Mouse (Mus musculus) midbrain, embryonic 14.5 days (tissue): ENCODE results near the gene Hebp1. TPM values are rescaled to one million over a fixed set of nuclear protein-coding genes. Genes with fewer than 3 reads are reported as not detected.

Experiments
- ATAC-seq: fragments of 200-750 bp; cut with Nextera tagmentation; 2 replicates; pipeline ENCODE4 v1.8.0; 2017; ENCODE audit warnings: moderate number of reproducible peaks, moderate library complexity; ENCODE audit not compliant: low FRiP score, low TSS enrichment
- DNase-seq: peaks from one replicate; pipeline ENCODE4 v3.0.0-alpha.2; 2015
- H3K27ac ChIP-seq: fragments of 300-500 bp; sonication (generic); replicated peaks from 2 replicates; pipeline ENCODE4 v1.5.1; 2014; ENCODE audit warnings: mild to moderate bottlenecking, low read depth, low read length, moderate library complexity
- H3K27me3 ChIP-seq: fragments of 300-500 bp; sonication (generic); 2 replicates; pipeline ENCODE4 v1.6.1; 2014; ENCODE audit warnings: low read length, control low read depth, mixed read lengths; ENCODE audit not compliant: control insufficient read depth, insufficient read depth
- H3K36me3 ChIP-seq: fragments of 300-500 bp; sonication (generic); 2 replicates; pipeline ENCODE4 v1.6.1; 2014; ENCODE audit warnings: low read length, control low read depth; ENCODE audit not compliant: control insufficient read depth, insufficient read depth
- H3K4me1 ChIP-seq: fragments of 300-500 bp; sonication (generic); 2 replicates; pipeline ENCODE4 v1.6.1; 2014; ENCODE audit warnings: mild to moderate bottlenecking, antibody characterized with exemption, low read length, control low read depth; ENCODE audit not compliant: control insufficient read depth, insufficient read depth
- H3K4me2 ChIP-seq: fragments of 300-500 bp; sonication (generic); 2 replicates; pipeline ENCODE4 v1.6.1; 2014; ENCODE audit warnings: mild to moderate bottlenecking, low read length, moderate library complexity
- H3K4me3 ChIP-seq: fragments of 300-500 bp; sonication (generic); replicated peaks from 2 replicates; pipeline ENCODE4 v1.5.1; 2014; ENCODE audit warnings: low read depth, low read length
- H3K9ac ChIP-seq: fragments of 300-500 bp; sonication (generic); replicated peaks from 2 replicates; pipeline ENCODE4 v1.6.1; 2014; ENCODE audit warnings: mild to moderate bottlenecking, low read length, moderate library complexity
- H3K9me3 ChIP-seq: fragments of 300-500 bp; sonication (generic); 2 replicates; pipeline ENCODE4 v1.6.1; 2016; ENCODE audit warnings: low read length, control low read depth, mixed read lengths; ENCODE audit not compliant: control insufficient read depth
- WGBS: fragments of 180-500 bp; shearing (Covaris S2); extraction: QIAGEN DNeasy Blood & Tissue Kit; methylation state at CpG from one replicate; pipeline ENCODE4 v1.1.7; 2014; 5-methylcytosine and 5-hydroxymethylcytosine counted together
- polyA plus RNA-seq: library from polyadenylated mRNA; unstranded; fragments of >200 nt; fragmentation: Nextera tagmentation; extraction: Ambion mirVana; gene quantifications from 2 replicates; pipeline ENCODE4 v1.2.1, GENCODE M21; 2014

Gene Hebp1
- polyA plus RNA-seq, 1 experiment from 2014 or later, result 3.5 TPM

- ATAC-seq (no peak), DNase-seq (no peak)
- Histone ChIP-seq H3K27ac (no peak overlapping the region), H3K4me1 (no peaks in the 10 kb centered on the region), H3K4me2 (no peak overlapping the region), H3K36me3 (no peaks in the 10 kb centered on the region), H3K9me3 (no peaks in the 10 kb centered on the region), H3K4me3 (no peak overlapping the region), H3K27me3 (0 out of 2 replicates have a peak, but pooled peaks cover 9% of the 10 kb centered on the region), H3K9ac (no peak overlapping the region)
- WGBS, result 58% methylated on average over 14 of the region's 14 CpGs
Measured at GRCm38 (mm10) chr6:135171736-135172135, 26.1 kb downstream of the Hebp1 start.

GRCm38 (mm10) chr6:135169246-135169645 lies 28.6 kb downstream of the Hebp1 start:
- no peaks in the 10 kb centered on the region for H3K9me3 ChIP-seq
- H3K4me2 ChIP-seq, result no peak overlapping the region
- 0 out of 2 replicates have a peak, but pooled peaks cover 9% of the 10 kb centered on the region for H3K27me3 ChIP-seq
- ATAC-seq (no peak), DNase-seq (no peak)
- no peaks in the 10 kb centered on the region for H3K36me3 ChIP-seq
- 92% methylated on average over 3 of the region's 3 CpGs for WGBS
- no peaks in the 10 kb centered on the region for H3K4me1 ChIP-seq
- no peak overlapping the region for H3K9ac ChIP-seq
- H3K4me3 ChIP-seq, result no peak overlapping the region
- H3K27ac ChIP-seq, result no peak overlapping the region

GRCm38 (mm10) chr6:135168471-135168870 lies 29.4 kb downstream of the Hebp1 start:
- DNase-seq (no peak), ATAC-seq (no peak)
- H3K9ac ChIP-seq, result peak overlapping the region; percentile 46
- H3K27ac ChIP-seq, result no peak overlapping the region
- 0 out of 2 replicates have a peak, but pooled peaks cover 9% of the 10 kb centered on the region for H3K27me3 ChIP-seq
- 76% methylated on average over 6 of the region's 6 CpGs for WGBS
- peak overlapping the region; percentile 85 for H3K4me2 ChIP-seq
- no peaks in the 10 kb centered on the region for H3K9me3 ChIP-seq
- no peaks in the 10 kb centered on the region for H3K4me1 ChIP-seq
- H3K4me3 ChIP-seq, result peak overlapping the region; percentile 48
- no peaks in the 10 kb centered on the region for H3K36me3 ChIP-seq

- H3K9me3 ChIP-seq, result no peaks in the 10 kb centered on the region
- WGBS, result 3% methylated on average over 46 of the region's 46 CpGs
- ATAC-seq, result peak; percentile 84
Measured at GRCm38 (mm10) chr6:135167380-135168311, 30.2 kb downstream of the Hebp1 start.

GRCm38 (mm10) chr6:135166712-135167111 lies 31.1 kb downstream of the Hebp1 start:
- H3K27ac ChIP-seq, result no peak overlapping the region
- H3K9me3 ChIP-seq, result no peaks in the 10 kb centered on the region
- H3K4me3 ChIP-seq, result no peak overlapping the region
- no peaks in the 10 kb centered on the region for H3K36me3 ChIP-seq
- no peak overlapping the region for H3K9ac ChIP-seq
- no peak overlapping the region for H3K4me2 ChIP-seq
- H3K27me3 ChIP-seq, result 0 out of 2 replicates have a peak, but pooled peaks cover 9% of the 10 kb centered on the region
- WGBS, result 54% methylated on average over 5 of the region's 5 CpGs
- no peaks in the 10 kb centered on the region for H3K4me1 ChIP-seq
- DNase-seq, result no peak
- ATAC-seq, result no peak

More at GRCm38 (mm10) chr6:135167380-135168311, 30.2 kb downstream of the Hebp1 start:
- peak overlapping the region; percentile 48 for H3K4me3 ChIP-seq
- H3K27ac ChIP-seq, result no peak overlapping the region
- H3K4me1 ChIP-seq, result no peaks in the 10 kb centered on the region
- peak overlapping the region; percentile 85 for H3K4me2 ChIP-seq
- H3K27me3 ChIP-seq, result 0 out of 2 replicates have a peak, but pooled peaks cover 9% of the 10 kb centered on the region
- H3K36me3 ChIP-seq, result no peaks in the 10 kb centered on the region
- DNase-seq, result peak; percentile 74
- peak overlapping the region; percentile 46 for H3K9ac ChIP-seq

GRCm38 (mm10) chr6:135166262-135166661 lies 31.6 kb downstream of the Hebp1 start:
- no peak for ATAC-seq
- Histone ChIP-seq H3K4me3 (no peak overlapping the region), H3K36me3 (no peaks in the 10 kb centered on the region), H3K4me2 (no peak overlapping the region), H3K9me3 (no peaks in the 10 kb centered on the region), H3K27me3 (0 out of 2 replicates have a peak, but pooled peaks cover 9% of the 10 kb centered on the region), H3K4me1 (no peaks in the 10 kb centered on the region), H3K27ac (no peak overlapping the region), H3K9ac (no peak overlapping the region)
- DNase-seq, result no peak
- WGBS, result 86% methylated on average over 3 of the region's 3 CpGs

- Histone ChIP-seq H3K4me1 (no peaks in the 10 kb centered on the region), H3K36me3 (no peaks in the 10 kb centered on the region), H3K4me3 (no peak overlapping the region), H3K27me3 (0 out of 2 replicates have a peak, but pooled peaks cover 9% of the 10 kb centered on the region), H3K9me3 (no peaks in the 10 kb centered on the region), H3K9ac (no peak overlapping the region), H3K4me2 (no peak overlapping the region), H3K27ac (no peak overlapping the region)
- ATAC-seq (no peak), DNase-seq (no peak)
- 89% methylated on average over 2 of the region's 2 CpGs for WGBS
Measured at GRCm38 (mm10) chr6:135165706-135166105, 32.1 kb downstream of the Hebp1 start.

GRCm38 (mm10) chr6:135165191-135165590 lies 32.6 kb downstream of the Hebp1 start:
- ATAC-seq (no peak), DNase-seq (no peak)
- Histone ChIP-seq H3K36me3 (no peaks in the 10 kb centered on the region), H3K4me3 (no peak overlapping the region), H3K4me1 (no peaks in the 10 kb centered on the region), H3K27ac (no peak overlapping the region), H3K9ac (no peak overlapping the region), H3K27me3 (0 out of 2 replicates have a peak, but pooled peaks cover 9% of the 10 kb centered on the region), H3K4me2 (no peak overlapping the region), H3K9me3 (no peaks in the 10 kb centered on the region)
- WGBS, result 92% methylated on average over 3 of the region's 3 CpGs
